Mouse (Mus musculus): ENCODE data around the gene Aqp5. TPM values are rescaled to one million over a fixed set of nuclear protein-coding genes. Genes with fewer than 3 reads are reported as not detected.
A peak's percentile ranks its signal among the peaks of the same experiment; 100 is the strongest.

Aqp5 gene
- polyA plus RNA-seq, 1 experiment from 2014 or later: 0.72 TPM

DNA sequence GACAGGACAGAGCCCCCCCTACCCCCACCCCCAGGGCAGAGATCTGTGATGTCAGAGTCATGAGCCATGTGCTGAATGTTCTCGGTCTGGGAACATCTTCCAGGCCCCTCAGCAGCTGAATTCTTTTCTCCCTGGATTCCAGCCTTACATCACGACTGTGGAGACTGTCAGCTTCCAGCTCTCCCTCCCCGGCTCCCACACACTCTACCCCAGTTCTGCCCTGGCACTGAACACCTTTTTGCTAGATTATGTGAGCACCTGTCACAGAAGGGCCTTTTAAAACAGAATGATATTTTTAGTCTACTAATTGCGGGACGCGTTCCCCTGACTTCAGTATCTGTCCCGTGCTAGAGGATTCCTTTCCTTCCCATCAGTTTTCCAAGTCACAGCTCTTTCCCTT is 21.0 kb downstream of the Aqp5 start:
- 40% methylated on average over 7 of the region's 7 CpGs for WGBS
- H3K9me3 ChIP-seq (replicated peaks): no peaks in the 10 kb centered on the region
- H3K9ac ChIP-seq: no peak overlapping the region
- ATAC-seq (replicated peaks; ENCODE audit: insufficient number of reproducible peaks, insufficient read depth, low FRiP score, low read depth): no peak
- H3K36me3 ChIP-seq: no peaks in the 10 kb centered on the region
- H3K4me1 ChIP-seq (replicated peaks): peaks cover 21% of the 10 kb centered on the region
- H3K27ac ChIP-seq: no peak overlapping the region
- no peak overlapping the region for H3K4me2 ChIP-seq
- H3K4me3 ChIP-seq: no peak overlapping the region
- H3K27me3 ChIP-seq: peaks cover 24% of the 10 kb centered on the region; the same call in 1 of the 2 replicates

GRCm38 (mm10) chr15:99614273-99614672 is 23.7 kb downstream of the Aqp5 start:
- peak overlapping the region; percentile 43 for H3K4me2 ChIP-seq
- no peak overlapping the region for H3K9ac ChIP-seq
- H3K9me3 ChIP-seq (replicated peaks): no peaks in the 10 kb centered on the region
- 38% methylated on average over 13 of the region's 13 CpGs for WGBS
- peaks cover 21% of the 10 kb centered on the region for H3K4me1 ChIP-seq (replicated peaks)
- H3K27ac ChIP-seq: peak overlapping the region; percentile 21; the same call in 1 of the 2 replicates
- no peak overlapping the region for H3K4me3 ChIP-seq
- no peak for ATAC-seq (replicated peaks; ENCODE audit: insufficient number of reproducible peaks, insufficient read depth, low FRiP score, low read depth)
- no peaks in the 10 kb centered on the region for H3K36me3 ChIP-seq
- peaks cover 16% of the 10 kb centered on the region; the same call in 1 of the 2 replicates for H3K27me3 ChIP-seq

GRCm38 (mm10) chr15:99614753-99615152 is 24.2 kb downstream of the Aqp5 start:
- Histone ChIP-seq H3K36me3 (no peaks in the 10 kb centered on the region), H3K4me2 (peak overlapping the region; percentile 43), H3K9me3 (replicated peaks) (no peaks in the 10 kb centered on the region), H3K9ac (no peak overlapping the region), H3K27ac (peak overlapping the region; percentile 21; the same call in 1 of the 2 replicates), H3K4me1 (replicated peaks) (peaks cover 21% of the 10 kb centered on the region), H3K4me3 (no peak overlapping the region), H3K27me3 (peaks cover 14% of the 10 kb centered on the region; the same call in 1 of the 2 replicates)
- peak; percentile 48; the same call in 1 of the 2 replicates for ATAC-seq (replicated peaks; ENCODE audit: insufficient number of reproducible peaks, insufficient read depth, low FRiP score, low read depth)
- 4% methylated on average over 12 of the region's 12 CpGs for WGBS

GRCm38 (mm10) chr15:99615246-99615645 is 24.7 kb downstream of the Aqp5 start:
- 23% methylated on average over 9 of the region's 9 CpGs for WGBS
- Histone ChIP-seq H3K36me3 (peaks cover 2% of the 10 kb centered on the region; the same call in 1 of the 2 replicates), H3K4me2 (peak overlapping the region; percentile 43; the same call in 1 of the 2 replicates), H3K9me3 (replicated peaks) (no peaks in the 10 kb centered on the region), H3K27ac (0 out of 2 replicates have a peak overlapping the region, but pooled peaks have one; percentile 0), H3K4me3 (no peak overlapping the region), H3K9ac (no peak overlapping the region), H3K27me3 (peaks cover 14% of the 10 kb centered on the region; the same call in 1 of the 2 replicates), H3K4me1 (replicated peaks) (peaks cover 21% of the 10 kb centered on the region)
- 0 out of 2 replicates have a peak, but pooled peaks have one; percentile 2 for ATAC-seq (replicated peaks; ENCODE audit: insufficient number of reproducible peaks, insufficient read depth, low FRiP score, low read depth)

DNA sequence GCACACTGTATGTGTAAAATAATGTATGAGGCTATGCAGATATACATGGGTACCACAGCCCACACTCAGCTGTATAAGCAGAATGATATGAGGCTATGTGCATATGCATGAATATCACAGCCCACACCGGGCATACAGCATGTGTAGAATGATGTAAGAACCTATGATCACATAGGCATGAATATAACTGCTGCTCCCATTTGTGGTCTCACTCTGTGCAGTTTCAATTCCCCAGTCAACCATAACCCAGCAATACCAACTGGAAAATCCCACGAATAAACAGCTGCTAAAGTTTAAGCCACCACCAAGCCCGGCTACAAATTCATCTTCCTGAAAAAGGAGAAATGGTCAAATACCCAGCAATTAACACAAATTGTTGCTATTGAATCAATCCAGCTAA is 28.0 kb downstream of the Aqp5 start:
- Histone ChIP-seq H3K27ac (no peak overlapping the region), H3K4me2 (no peak overlapping the region)
- 87% methylated on average over 3 of the region's 3 CpGs for WGBS

GRCm38 (mm10) chr15:99619821-99620220 is 29.2 kb downstream of the Aqp5 start:
- no peak overlapping the region for H3K4me3 ChIP-seq
- H3K9ac ChIP-seq: no peak overlapping the region
- H3K4me2 ChIP-seq: no peak overlapping the region
- ATAC-seq (replicated peaks; ENCODE audit: insufficient number of reproducible peaks, insufficient read depth, low FRiP score, low read depth): no peak
- H3K27me3 ChIP-seq: no peaks in the 10 kb centered on the region
- H3K36me3 ChIP-seq: peaks cover 41% of the 10 kb centered on the region
- 82% methylated on average over 4 of the region's 4 CpGs for WGBS
- H3K4me1 ChIP-seq (replicated peaks): peaks cover 8% of the 10 kb centered on the region
- no peak overlapping the region for H3K27ac ChIP-seq
- no peaks in the 10 kb centered on the region for H3K9me3 ChIP-seq (replicated peaks)

More for the DNA sequence above, 28.0 kb downstream of the Aqp5 start:
- Histone ChIP-seq H3K4me3 (no peak overlapping the region), H3K36me3 (peaks cover 30% of the 10 kb centered on the region), H3K9ac (no peak overlapping the region), H3K9me3 (replicated peaks) (no peaks in the 10 kb centered on the region), H3K4me1 (replicated peaks) (peaks cover 15% of the 10 kb centered on the region), H3K27me3 (peaks cover 3% of the 10 kb centered on the region; the same call in 1 of the 2 replicates)
- no peak for ATAC-seq (replicated peaks; ENCODE audit: insufficient number of reproducible peaks, insufficient read depth, low FRiP score, low read depth)

DNA sequence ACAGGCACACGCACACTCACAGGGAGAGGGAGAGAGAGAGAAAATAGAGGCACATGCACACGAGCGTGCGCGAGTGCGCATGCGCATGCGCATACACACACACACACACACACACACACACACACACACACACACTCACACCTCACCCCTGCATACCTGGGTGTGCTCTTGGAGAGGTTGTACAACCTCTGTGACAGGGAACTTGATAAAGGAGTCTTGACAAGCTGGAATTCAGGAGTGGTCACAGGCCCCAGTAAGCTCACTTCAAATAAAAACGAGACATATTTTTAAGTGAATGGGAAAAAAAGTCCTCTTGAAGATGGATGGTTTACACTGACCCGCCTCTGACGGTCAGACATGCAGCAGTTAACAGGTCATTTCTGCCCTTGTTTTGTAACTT is 31.5 kb downstream of the Aqp5 start:
- no peaks in the 10 kb centered on the region for H3K9me3 ChIP-seq (replicated peaks)
- H3K4me2 ChIP-seq: no peak overlapping the region
- no peak overlapping the region for H3K27ac ChIP-seq
- no peak overlapping the region for H3K4me3 ChIP-seq
- no peak overlapping the region for H3K9ac ChIP-seq
- ATAC-seq (replicated peaks; ENCODE audit: insufficient number of reproducible peaks, insufficient read depth, low FRiP score, low read depth): no peak
- H3K4me1 ChIP-seq (replicated peaks): no peaks in the 10 kb centered on the region
- no peaks in the 10 kb centered on the region for H3K27me3 ChIP-seq
- WGBS: 94% methylated on average over 11 of the region's 11 CpGs
- H3K36me3 ChIP-seq: peaks cover 60% of the 10 kb centered on the region

- no peak overlapping the region for H3K4me3 ChIP-seq
Measured at GRCm38 (mm10) chr15:99631618-99632017, 41.0 kb downstream of the Aqp5 start.

GRCm38 (mm10) chr15:99634702-99635101 is 44.1 kb downstream of the Aqp5 start:
- ATAC-seq (replicated peaks; ENCODE audit: insufficient number of reproducible peaks, insufficient read depth, low FRiP score, low read depth): no peak
- Histone ChIP-seq H3K4me3 (no peak overlapping the region), H3K36me3 (peaks cover 88% of the 10 kb centered on the region), H3K4me2 (no peak overlapping the region), H3K9me3 (replicated peaks) (no peaks in the 10 kb centered on the region), H3K9ac (no peak overlapping the region), H3K27me3 (no peaks in the 10 kb centered on the region), H3K4me1 (replicated peaks) (no peaks in the 10 kb centered on the region), H3K27ac (no peak overlapping the region)
- 89% methylated on average over 7 of the region's 7 CpGs for WGBS

More at GRCm38 (mm10) chr15:99631618-99632017, 41.0 kb downstream of the Aqp5 start:
- Histone ChIP-seq H3K27ac (no peak overlapping the region), H3K9ac (no peak overlapping the region), H3K4me2 (no peak overlapping the region), H3K36me3 (peaks cover 87% of the 10 kb centered on the region), H3K9me3 (replicated peaks) (no peaks in the 10 kb centered on the region), H3K27me3 (no peaks in the 10 kb centered on the region), H3K4me1 (replicated peaks) (no peaks in the 10 kb centered on the region)
- no peak for ATAC-seq (replicated peaks; ENCODE audit: insufficient number of reproducible peaks, insufficient read depth, low FRiP score, low read depth)

GRCm38 (mm10) chr15:99637405-99638123 is 47.0 kb downstream of the Aqp5 start:
- no peak for ATAC-seq (replicated peaks; ENCODE audit: insufficient number of reproducible peaks, insufficient read depth, low FRiP score, low read depth)
- peaks cover 77% of the 10 kb centered on the region for H3K36me3 ChIP-seq
- no peaks in the 10 kb centered on the region for H3K4me1 ChIP-seq (replicated peaks)

GRCm38 (mm10) chr15:99638124-99638485 is 47.5 kb downstream of the Aqp5 start:
- Histone ChIP-seq H3K9me3 (replicated peaks) (no peaks in the 10 kb centered on the region), H3K36me3 (peaks cover 72% of the 10 kb centered on the region), H3K4me1 (replicated peaks) (no peaks in the 10 kb centered on the region; the same call in 1 of the 2 replicates), H3K9ac (no peak overlapping the region), H3K27ac (no peak overlapping the region), H3K4me2 (no peak overlapping the region), H3K4me3 (no peak overlapping the region), H3K27me3 (no peaks in the 10 kb centered on the region)
- ATAC-seq (replicated peaks; ENCODE audit: insufficient number of reproducible peaks, insufficient read depth, low FRiP score, low read depth): no peak
- 80% methylated on average over 5 of the region's 5 CpGs for WGBS

More at GRCm38 (mm10) chr15:99637405-99638123, 47.0 kb downstream of the Aqp5 start:
- Histone ChIP-seq H3K27me3 (no peaks in the 10 kb centered on the region), H3K9ac (no peak overlapping the region), H3K4me2 (no peak overlapping the region), H3K27ac (no peak overlapping the region), H3K9me3 (replicated peaks) (no peaks in the 10 kb centered on the region), H3K4me3 (no peak overlapping the region)
- 86% methylated on average over 12 of the region's 12 CpGs for WGBS

DNA sequence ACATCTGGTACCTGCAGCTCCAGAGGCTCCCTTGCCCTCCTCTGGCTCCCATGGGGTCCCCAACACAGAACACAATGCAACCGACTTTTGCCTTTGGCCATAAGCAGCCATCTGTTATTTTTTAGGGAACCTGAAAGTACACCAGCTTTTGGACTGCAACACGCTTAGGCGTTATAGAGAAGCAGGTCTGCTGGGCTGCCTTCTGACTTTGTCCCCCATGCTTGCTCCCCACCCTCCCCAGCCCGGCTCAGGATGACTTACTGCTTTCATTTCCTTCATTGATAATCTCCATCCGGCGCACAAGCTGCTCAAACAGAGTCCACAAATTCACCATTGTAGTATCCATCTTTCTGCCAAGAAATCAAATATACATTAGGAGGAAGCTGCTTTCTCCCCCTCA is 52.0 kb downstream of the Aqp5 start:
- H3K4me3 ChIP-seq: no peak overlapping the region
- H3K9ac ChIP-seq: no peak overlapping the region
- WGBS: 74% methylated on average over 6 of the region's 6 CpGs
- H3K4me1 ChIP-seq (replicated peaks): peaks cover 36% of the 10 kb centered on the region
- H3K4me2 ChIP-seq: no peak overlapping the region
- H3K36me3 ChIP-seq: peaks cover 30% of the 10 kb centered on the region
- no peak overlapping the region for H3K27ac ChIP-seq
- no peaks in the 10 kb centered on the region for H3K27me3 ChIP-seq
- no peaks in the 10 kb centered on the region for H3K9me3 ChIP-seq (replicated peaks)
- ATAC-seq (replicated peaks; ENCODE audit: insufficient number of reproducible peaks, insufficient read depth, low FRiP score, low read depth): no peak
